Mouse (Mus musculus): ENCODE results near the gene Myo1c.
A peak's percentile ranks its signal among the peaks of the same experiment; 100 is the strongest.

The Myo1c gene

DNA sequence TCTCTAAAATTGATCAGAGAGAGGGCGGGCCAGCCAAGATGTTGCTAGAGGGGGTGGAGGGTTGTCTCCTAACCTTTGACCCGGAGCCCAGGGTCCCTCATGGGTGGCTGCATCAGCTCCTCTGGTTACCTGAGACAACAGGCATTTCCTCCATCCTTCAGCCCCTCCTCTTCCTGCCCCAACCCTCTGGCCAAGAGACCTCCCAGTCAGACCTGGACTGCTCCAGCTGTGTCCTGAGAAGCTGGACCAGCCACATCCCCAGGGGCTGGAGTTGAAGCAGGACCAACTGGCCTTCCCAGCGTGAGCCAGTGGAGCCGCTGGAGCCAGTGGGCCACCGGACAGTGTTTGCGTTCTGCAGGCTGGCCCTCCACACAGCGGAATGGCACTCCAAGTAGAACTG is at the start of gene Myo1c:
TSS of gene Myo1c (plus strand) at position 194 of the 400 bp plus-strand sequence.
- no peak for DNase-seq (ENCODE audit: low read depth, low spot score)

DNA sequence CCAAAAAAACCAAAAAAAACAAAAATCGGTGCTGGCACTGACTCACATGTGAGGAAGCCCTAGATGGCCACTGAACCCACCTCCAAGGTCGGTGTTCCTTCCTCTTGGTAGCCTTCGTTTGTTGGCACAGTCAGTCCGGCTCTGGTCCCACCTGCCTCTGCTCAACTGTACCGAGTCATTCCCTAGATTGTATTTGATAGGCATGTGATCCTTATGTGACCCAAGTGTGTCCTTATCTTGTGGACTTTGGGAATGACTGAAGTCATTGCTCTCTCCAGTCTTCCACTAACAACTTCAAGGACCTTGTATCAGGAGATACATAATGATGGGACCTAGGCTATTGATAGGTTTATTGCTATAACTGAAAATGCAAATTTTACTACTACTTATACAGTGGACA is 45.5 kb upstream of the Myo1c start:
- DNase-seq (ENCODE audit: low read depth, low spot score), result no peak

DNA sequence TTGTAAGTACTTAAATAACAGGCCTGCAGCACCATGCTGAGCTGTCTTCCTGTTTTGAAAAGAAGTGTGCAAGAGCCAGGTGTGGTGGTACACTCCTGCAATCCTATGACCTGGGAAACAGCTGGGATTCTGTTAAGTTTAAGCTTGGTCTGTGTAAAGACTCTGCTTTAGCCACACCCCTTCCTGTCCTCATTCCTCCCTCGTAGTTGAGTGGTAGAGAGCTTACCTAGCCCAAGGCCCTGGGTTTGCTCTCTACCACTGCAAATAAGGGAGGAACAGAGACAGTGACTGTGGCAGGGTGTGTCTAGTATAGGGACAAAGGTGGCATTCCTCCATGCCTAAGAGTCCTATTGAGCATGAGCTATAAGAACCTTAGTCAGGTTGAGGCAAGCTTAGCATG is 45.0 kb upstream of the Myo1c start:
- no peak for DNase-seq (ENCODE audit: low read depth, low spot score)

DNA sequence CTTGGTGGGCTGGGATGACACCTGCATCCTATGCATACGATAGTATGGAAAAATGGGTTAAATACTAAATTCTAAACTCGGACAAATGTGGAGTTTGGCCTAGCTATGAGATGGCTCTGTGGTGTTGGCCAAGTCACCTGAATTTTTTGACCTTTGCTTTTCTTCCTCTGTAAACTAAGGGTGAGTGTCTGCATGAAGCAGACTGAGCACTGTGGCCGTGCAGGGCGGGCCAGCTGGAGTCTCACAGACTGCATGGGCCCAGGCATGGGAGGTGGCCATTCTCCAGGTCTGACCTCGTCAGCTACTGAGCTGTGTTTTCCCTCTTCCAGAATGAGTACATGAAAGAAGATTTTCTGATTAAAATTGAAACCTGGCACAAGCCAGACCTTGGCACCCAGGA is 41.5 kb upstream of the Myo1c start:
- no peak for DNase-seq (ENCODE audit: low read depth, low spot score)

DNA sequence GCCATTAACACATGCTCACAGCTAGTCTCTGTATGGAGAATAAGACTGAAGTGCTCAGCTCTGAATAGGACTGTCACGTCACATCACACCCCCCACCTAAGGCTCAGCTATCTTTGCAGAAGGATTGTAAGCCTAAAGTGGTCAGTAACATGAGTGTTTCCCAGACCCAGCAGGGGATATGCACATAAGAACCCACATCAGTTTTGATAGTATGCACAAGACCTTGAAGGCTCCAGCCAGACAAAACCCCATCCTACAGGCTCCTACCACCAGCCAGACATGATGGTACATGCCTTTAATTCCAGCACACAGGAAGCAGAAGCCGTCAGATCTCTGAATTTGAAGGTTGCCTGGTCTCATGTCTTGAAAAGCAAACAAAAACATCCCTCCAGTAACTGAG is 40.3 kb upstream of the Myo1c start:
- DNase-seq (ENCODE audit: low read depth, low spot score), result no peak

DNA sequence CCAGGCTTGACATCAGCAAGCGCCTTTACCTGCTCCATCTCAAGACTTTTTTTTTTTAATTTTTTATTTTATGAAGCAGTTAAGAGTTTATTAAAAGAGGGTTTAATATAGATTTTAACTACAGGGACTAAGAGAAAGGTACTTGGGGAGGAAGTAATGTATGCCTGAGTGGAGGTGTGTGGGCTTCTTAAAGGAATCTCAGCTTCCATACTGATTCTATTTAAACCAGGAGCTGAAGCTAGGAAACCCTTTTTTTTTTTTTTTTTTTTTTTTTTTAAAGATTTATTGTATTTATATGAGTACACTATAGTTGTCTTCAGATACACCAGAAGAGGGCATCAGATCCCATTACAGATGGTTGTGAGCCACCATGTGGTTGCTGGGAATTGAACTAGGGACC is 35.5 kb upstream of the Myo1c start:
- no peak for DNase-seq (ENCODE audit: low read depth, low spot score)

DNA sequence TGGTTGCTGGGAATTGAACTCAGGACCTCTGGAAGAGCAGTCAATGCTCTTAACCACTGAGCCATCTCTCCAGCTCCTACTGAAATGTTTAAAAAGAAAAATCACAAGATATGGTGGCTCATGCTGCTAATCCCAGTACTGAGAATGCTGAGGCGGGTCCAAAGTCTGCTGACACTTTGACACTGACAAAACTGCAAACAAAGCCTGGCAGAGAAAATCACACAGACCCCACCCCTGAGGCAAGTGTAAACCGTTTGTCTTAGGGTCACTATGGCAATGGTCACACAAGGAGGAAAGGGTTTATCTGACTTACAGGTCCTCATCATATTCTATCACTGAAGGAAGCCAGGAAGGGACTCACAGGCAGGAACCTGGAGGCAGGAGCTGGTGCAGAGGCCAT is 34.7 kb upstream of the Myo1c start:
- DNase-seq (ENCODE audit: low read depth, low spot score), result no peak

DNA sequence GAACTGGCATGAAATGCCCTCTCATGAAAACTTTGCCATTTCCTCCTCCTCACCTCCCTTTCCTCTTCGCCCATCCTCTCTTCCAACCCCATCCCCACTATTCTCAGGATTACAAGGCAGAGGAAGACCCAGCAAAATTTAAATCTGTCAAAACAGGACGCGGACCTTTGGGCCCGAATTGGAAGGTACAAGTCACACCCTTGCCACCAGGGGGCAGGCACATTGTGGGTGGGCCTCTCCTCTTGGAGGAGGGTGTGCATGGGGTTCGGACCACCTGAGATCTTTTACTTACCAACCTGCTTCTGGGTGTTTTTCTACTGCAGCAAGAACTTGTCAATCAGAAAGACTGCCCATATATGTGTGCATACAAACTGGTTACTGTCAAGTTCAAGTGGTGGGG is 31.2 kb upstream of the Myo1c start:
- peak; percentile 24 for DNase-seq (ENCODE audit: low read depth, low spot score)

DNA sequence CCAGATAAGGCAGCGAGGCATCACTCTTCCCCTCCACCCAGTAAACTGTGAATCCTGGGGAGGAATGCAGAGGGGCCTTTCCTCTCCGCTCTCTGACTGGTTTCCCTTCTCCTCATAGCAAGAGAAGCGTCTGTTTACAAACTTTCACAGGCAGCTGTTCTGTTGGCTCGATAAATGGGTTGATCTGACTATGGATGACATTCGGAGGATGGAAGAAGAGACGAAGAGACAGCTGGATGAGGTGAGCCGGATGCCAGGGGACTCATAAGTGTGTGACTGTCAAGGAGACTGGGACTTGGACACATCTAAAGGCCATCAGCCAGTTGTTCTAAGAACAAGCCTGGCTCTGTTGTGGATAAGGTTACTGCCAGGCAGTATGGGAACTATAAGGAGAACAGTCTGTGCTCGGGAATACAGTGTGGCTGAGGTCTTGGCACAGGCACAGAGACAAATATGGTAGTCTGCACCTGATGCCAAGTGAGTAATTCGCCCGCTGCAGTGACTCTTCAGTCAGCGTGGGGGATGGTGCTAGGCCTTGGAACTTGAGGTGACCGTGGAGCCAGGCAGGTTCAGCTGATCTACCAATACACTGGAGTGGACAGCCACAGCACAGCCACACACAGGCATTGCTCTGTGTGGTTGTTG is 30.0 kb upstream of the Myo1c start:
- DNase-seq (ENCODE audit: low read depth, low spot score), result no peak

DNA sequence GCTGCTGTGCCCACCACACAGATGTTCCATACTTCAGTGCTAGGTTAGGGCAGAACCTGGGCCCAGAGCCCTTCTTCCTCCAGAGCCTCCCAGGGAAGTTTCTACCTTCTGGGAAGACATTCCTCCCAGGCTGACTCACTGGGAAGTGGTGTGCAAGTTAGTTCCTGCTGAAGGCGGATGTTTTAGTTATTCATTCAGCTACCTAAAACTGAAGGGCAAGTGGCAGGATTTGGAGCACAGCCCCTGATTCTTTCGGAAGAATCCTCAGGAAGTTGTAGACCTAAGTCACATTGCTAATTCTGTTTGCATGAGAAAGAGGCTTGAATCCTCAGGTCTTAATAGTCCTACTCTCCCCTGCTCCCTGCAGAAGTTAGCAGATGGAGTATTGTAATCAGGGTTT is 28.9 kb upstream of the Myo1c start:
- no peak for DNase-seq (ENCODE audit: low read depth, low spot score)

DNA sequence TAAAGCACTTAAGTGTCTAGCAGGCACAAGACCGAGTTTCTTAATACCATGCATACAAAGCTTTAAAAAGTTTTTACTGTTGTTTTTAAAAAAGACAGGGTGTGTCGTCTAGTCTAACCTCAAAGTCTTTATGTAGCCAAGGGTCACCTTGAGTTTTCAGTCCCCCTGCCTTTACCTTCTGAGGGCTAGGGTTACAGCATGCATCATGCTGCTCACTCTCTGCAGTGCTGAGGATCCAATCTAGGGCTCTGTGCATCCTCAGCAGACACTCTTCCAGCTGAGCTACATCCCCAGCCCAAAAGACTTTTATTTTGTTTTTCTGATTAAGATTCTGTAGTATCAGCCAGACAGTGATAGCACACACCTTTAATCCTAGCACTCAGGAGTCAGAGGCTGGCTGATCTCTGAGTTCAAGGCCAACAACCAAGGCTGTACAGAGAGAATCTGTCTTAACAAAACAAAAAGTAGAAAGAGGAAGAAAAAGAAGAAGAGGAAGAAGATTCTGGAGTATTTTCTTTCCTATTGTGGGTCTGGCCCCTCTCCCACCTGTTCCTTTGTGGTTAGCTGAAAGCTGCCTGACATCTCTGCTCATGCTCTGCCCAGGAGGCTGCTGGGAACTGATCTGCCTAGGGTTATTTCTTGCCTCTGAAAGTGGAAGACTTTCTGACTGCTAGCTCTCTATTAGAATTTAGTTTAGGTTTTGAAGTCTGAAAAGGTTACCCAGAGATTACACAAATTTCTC is 27.5 kb upstream of the Myo1c start:
- no peak for DNase-seq (ENCODE audit: low read depth, low spot score)

DNA sequence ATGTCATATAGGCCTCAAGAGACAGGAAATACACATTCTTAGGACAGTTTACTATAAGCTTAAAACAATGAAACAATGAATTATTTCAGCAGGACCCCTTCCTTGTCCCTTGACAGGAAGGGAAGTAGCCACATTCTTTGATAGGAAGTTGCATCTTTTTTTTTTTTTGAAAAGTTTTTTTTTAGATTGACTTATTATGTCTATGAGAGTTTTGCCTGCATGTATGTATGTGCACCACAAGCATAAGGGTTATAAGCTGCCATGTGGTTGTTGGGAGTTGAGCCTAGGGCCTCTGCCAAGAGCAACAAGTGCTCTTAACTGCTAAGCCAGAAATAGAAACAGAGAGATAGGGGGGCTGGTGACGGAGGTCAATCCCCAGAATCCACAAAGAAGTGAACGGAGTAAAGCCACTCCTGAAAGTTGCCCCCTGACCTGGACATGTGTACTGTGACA is 26.2 kb upstream of the Myo1c start:
- DNase-seq (ENCODE audit: low read depth, low spot score), result no peak

DNA sequence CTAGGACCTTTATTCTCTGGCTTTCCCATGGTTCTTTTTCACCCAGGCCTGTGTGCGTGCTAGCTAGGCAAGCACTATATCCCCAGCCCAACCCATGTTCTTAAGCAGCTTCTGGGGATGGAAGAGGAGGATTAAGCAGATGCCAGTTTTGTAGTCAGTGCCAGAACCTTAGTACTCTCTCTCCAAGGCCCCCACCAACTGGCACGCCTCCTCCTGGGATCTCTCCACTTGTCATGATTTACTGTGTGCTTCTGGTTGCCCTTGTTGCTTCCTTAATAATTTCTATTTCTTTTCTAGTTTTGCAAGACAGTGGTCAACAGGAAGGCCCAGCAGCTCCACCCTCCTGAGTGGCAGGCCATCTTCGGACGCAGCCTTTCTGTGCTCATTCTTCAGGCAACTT is 24.5 kb upstream of the Myo1c start:
- no peak for DNase-seq (ENCODE audit: low read depth, low spot score)

DNA sequence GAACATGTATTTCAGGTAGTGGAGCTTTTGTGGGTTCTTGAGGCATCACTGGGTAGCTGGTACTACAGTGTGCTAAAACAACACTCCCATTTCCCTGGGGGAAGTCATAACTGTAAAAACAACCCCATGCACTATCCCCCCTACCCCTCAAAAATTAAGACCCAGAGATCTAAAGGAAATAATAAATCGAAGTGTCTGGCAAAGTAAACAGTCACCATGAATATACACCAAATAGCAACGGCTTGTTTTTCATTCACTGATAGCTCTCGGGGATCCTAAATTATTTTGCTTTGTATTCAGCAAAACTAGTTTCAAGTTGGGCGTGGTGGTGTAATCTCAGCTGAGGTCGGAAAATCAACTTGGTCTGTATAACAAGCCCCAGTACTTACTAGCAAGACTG is 20.2 kb upstream of the Myo1c start:
- DNase-seq (ENCODE audit: low read depth, low spot score), result no peak

DNA sequence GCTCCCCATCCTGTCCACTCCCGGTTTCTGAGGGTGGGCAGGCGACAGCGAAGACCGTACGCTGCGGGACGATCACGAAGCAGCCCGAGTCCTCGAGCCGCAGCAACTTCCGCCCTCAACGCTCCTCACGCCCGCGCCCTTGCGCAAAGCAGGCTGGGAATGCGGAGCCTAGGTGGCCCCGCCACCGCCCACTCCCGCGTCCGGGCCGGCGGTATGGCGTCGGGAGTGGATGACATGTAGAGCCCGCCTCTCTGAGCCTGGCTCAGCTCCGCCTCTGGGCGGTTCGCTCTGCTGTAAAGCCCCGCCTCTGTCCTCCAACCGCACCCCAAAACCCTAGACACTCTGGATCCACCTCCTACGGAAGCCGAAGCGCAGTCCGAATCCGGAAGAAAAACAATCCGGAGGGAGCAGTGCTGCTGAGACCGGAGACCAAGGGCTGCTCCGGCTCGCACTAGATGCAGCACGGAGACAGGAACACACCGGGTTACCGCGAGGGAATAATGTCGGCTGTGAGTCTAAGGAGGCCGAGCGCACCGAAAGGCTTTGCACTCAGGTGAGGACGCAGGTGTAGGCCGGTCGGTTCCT is 19.6 kb upstream of the Myo1c start, which contains the start of gene Inpp5k:
TSS of gene Inpp5k (plus strand) at position 344 of the 585 bp plus-strand sequence.
- peak; percentile 99 for DNase-seq (ENCODE audit: low read depth, low spot score)

DNA sequence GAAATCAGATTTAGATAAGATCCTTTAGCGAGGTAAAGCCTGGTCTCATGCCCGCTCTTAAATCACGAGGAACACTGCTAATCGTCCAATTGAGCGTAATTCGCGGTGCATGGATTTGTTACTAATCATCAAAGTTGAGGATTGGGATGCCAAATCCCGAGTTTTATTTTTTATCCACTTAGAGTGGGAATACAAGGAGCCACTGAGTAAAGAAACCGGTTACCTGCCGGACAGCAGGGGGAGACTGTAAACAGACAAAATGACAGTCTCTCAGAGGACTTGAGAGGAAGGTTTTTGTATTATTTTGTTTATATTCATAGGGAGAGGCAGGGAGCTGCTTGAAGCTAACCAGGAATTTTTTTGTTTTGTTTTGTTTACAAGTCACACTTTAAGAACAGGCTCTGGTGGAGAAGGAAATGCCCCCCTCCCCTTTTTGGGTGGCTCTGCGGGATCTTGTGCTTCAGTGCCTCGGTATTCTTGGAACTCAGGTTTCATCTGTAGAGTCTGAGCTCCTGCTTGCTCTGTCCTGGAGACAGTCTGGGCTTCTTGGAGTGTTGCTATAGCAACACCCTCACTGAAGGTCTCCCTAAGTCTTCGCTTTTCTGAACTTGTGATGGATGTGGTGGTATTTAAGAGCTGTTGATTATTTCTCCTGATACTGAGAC is 18.6 kb upstream of the Myo1c start:
- peak; percentile 55 for DNase-seq (ENCODE audit: low read depth, low spot score)

DNA sequence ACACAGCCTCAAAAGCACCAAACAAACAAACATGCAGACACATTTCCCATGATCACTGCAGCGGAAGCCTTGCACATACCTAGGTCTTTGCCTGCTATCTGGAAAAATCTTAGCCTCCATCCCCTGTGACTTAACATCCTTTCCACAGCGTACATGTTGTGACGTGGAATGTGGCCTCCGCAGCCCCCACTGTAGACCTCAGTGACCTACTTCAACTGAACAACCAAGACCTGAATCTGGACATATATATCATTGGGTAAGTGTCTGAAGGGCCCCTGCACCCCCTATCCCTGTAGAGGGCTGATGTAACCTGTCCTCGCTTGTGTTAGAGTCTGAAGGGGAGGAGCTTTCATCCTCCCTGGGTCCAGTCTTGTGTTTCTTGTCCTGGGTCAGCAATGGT is 17.4 kb upstream of the Myo1c start:
- DNase-seq (ENCODE audit: low read depth, low spot score), result no peak

DNA sequence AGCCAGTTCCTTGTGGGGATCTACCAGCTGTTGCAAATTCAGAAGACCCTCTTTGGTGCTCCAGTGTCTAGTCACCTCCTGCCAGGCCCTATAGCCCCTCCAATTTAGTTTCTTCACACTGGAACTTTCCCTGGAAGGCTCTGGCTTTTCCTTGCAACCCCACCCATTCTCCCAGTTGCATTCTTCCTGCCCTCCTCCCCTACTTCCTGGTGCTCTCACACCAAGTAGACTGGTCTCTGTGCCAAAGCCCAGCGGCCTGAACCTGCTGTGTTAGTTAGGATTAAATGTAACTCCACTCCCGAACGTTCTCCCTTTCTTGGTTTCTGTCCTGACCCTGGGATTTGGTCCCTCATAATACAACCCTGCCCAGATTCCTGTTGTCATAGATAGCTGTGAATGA is 15.5 kb upstream of the Myo1c start:
- no peak for DNase-seq (ENCODE audit: low read depth, low spot score)

DNA sequence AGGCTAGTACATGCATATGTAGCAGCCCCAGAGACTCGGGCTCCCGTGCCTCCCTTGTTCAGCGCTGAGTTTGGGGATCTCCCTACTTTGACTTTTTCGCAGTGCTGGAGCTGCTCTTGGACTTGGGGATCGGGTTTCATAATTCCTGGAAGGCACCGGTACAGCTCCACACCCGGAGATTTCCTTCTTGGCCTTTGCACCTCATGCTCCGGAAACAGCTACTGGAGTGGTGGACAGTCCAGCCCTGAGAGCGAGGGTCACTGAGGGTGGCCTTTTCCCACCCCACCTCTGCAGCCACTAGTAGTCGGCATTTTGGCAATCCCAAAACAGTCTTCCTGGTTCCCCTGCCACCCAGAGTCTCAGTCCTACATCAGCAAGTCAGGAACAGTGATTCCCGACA is 15.0 kb upstream of the Myo1c start:
- DNase-seq (ENCODE audit: low read depth, low spot score), result no peak

DNA sequence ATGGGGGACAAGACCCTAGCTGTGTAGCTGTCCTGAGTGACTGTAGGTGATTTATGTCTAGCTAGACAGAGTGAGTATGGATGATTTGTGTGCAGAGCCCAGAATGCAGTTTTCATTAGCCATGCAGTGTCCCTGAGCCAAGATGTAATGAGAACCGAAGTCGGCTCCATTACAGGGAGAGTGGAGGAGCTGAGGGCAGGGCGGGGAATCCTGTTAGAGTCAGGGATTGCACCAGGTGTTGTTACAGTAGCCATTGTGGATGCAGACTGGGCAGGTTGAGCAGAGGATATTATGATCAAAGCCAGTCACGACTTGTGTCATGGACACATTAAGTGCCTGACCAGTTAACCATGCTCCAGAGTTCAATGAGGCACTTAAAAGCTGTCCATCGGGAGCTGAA is 7.0 kb upstream of the Myo1c start:
- no peak for DNase-seq (ENCODE audit: low read depth, low spot score)

DNA sequence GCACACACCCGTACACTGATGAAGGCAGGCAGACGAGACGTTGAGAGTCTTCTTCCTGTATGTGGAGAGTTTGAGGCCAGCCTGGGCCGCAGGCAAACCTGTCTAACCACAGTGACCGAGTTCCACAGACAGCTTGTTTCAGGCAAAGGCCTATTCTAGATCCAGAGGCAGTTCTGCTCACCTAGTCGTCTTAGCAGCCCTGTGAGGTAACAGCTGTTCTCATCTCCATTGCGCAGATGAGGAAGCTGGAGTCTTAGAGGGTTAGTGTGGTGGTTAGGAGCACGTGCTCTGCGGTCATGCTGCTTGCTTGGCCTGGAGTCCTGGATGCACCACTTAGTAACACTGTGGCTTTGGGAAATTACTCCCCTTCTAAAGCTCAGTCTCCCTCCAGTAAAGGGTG is 5.6 kb upstream of the Myo1c start:
- no peak for DNase-seq (ENCODE audit: low read depth, low spot score)

DNA sequence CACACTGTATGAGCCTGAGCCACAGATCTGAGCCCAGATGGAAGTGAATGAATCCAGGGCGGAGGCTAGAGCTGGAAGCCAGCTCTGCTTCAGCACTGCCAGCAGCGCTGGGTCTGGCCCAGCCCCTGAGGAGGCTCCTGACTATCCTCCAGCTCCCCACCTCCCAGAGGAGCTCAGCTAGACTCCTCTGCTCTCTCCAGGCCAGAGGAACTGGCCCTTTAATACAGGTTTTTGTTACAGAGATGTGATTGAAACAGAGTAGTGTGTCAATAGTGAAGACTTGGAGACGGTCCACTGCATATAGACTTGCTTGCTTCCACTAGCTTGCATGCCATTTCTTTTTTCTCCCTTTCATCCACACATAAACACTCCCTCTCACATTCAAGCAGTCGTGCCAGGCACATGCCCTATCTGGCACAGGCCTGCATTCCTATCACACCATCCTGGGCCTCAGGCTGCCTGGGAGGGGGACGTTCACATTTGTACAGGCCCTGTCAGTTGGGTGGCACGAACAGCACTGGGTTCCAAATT is 2.6 kb upstream of the Myo1c start:
- DNase-seq (ENCODE audit: low read depth, low spot score), result no peak

Data from CD4-positive helper T cell, adult 2 months (primary cell).